Mouse (Mus musculus) thymus, postnatal 10 days (tissue): ENCODE measurements around the gene Wnt1.
A peak's percentile ranks its signal among the peaks of the same experiment; 100 is the strongest.
"Not testable (repeated sequence)": the region's sequence is repeated elsewhere in the genome, so short reads cannot be mapped to it uniquely, and the experiment has no call there.

Experiments
- DNase-seq, 2 experiments: peaks; one replicate each; pipeline ENCODE4 v3.0.0; 2021; ENCODE audit warnings: low spot score in 2 of 2

The Wnt1 gene

DNA sequence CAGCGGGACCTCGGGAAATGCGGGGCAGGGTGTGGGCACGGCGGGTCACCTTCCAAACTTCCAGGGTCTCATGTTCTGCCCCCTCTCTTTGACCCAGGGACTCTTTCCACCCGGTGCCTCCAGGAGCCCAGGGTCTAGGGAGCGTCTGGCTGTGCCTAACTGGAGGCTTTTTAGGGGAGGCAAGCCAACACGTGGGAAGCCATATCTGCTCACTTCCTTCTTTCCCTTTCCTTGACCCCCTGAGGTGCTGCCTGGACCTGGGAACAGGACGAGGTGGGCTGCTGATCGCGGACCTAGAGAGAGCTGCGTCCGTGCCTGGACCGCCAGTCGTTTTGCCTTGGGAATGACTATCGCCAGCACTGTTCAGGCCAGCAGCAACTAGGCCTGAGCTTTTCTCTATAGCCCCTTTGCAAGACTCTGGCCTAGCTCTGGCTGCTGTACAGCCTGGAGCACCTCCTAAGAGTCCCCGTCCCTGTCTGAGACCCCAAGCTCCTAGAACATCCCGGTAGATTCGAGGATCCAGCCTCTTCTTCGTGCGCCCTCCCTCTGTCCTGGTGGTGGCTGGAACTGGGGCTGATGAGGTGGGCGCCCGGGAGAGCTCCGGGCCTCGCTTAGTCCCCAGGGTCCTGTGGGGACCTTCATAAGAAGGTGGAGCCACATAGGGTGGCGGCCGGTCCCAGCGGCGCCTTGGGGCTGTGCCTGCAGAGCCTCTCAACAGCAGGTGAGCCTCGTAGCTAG is 16.6 kb downstream of the Wnt1 start:
- no peak for DNase-seq

DNA sequence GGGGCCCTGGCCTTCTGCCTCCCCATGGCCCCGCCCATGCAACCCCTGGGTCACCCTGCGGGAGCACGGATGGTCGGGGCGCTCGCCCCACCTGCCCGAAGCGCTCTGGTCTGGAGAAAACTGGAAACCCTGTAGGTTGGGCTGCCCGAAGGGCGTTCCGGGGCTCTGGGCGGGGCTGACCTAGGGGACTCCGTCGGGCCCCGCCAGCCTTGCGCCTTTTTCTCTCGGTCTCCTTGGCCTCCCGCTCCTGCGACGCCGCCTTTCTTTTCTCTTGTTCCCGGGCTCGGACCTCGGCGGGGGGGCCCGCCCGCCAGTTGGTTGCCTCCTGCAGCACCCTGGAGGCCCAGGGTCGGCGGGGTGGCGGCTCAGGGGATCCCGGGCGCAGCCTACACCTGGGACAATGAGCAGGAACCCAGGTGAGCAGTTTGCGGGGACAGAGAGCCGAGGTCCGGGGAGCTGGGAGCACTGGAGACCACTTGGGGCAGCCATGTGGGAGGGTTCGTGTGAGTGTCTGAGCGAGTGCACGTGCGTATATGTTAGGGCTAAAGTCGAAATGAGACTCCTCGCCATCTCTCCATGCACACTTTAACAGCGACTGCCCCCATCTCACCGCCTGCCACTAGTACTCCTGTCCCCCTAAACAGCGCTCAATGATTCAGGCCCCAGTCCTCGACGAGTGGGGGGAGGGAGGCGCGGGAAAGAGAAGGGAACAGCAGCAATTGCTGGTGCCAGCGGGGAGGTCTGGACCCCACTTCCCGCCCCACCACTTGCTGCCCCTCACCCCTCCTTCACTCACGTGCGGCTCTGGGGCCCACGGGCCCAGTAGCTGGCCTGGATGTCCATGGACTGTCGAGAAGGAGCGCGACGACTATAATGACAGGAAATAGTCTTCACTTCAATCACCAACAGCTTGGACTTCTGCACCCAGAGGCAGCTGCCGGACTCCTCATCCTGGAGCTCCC is 17.4 kb downstream of the Wnt1 start:
- no peak for DNase-seq

DNA sequence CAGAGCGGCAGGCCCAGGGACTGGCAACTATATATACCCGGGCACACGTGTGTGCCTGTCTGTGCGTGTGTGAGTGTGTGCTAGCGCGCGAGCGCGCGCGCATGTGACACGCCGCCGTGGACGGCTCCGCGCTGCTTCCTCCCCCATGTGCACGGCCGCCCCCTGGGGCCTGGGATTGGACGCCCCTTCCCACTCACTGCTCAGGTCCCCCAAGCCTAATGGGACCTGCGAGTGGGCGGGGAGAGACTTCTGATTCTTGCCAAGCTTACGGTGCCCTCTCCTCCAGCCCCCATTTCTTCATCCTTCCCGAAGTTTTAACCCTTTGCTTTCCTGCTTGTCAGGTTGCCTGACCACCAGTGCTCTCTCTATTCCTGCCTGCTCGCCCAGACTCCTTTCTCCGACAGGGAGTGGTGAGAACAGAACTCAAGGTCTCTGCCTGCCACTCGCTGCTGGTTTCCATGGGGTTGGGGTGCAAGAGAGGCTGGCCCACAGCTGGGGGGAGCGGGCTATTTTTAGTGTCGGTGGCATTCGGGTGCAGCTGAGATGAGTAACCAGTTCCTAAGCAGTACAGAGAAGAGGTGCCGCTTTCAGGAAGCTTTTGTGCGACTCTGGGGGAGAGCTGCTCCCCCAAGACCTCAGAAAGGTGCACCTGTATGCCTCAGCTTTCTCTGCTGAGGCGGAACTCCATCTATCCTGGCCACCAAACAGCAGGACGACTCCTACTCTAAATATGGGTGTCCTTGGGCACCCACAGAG is 18.4 kb downstream of the Wnt1 start:
- DNase-seq, result peak; percentile 64 to 68

DNA sequence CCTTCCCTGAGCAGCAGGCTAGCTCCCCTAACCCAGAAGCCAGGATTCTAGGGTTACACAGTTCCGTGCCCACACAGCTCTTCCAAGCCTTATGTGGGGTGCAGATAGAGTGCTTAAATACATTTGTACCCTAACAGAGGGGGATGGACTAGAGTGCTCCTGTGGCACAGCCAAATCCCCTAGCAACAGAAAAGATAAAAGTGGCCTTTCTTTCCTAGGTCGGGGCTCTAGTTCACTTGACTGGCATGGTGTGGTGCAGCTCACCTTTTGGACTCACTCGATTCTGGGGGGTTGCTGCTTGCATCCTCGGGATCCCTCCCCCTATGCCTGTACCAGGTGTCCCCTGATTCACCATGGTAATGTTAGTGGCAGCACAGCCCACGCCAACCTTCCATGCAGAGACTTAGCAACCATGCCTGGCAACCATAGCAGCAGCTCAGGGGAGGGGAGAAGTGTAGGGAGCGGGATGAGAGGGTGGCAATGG is 19.0 kb downstream of the Wnt1 start:
- DNase-seq, result no peak

DNA sequence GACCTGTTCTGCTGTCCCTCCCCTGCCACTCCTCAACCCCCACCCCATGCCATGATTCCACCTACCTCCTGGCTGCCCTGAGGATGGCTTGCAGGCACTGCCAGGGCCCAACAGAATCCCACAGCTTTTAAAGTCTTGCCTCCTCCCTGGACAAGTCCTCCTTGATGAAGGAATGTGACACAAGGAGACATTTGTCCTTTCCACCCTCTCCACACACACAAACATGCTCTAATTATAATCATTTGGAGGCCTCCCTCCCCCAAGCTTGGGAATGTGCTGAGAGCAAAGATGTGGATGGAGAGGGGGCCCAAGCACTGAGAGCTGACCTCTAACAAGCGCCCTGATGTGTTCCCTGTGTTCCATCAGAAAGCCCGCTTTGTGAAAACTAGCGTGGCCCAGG is 19.7 kb downstream of the Wnt1 start, which contains the start of gene Ddn:
Gene Ddn (minus strand): TSS at position 101 of the 400 bp plus-strand sequence.
- no peak for DNase-seq

DNA sequence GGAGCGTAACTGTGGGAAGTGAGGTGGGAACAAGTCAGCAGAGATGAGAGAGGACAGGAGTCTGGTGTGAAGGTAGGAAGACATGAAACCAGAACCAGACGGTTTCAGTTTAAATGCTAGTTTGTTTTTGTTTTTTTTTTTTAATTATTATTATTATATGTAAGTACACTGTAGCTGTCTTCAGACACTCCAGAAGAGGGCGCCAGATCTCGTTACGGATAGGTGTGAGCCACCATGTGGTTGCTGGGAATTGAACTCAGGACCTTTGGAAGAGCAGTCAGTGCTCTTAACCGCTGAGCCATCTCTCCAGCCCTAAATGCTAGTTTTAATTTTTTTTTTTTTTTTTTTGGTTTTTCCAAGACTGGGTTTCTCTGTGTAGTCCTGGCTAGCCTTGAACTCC is 20.6 kb downstream of the Wnt1 start:
- DNase-seq, result not testable (repeated sequence)

DNA sequence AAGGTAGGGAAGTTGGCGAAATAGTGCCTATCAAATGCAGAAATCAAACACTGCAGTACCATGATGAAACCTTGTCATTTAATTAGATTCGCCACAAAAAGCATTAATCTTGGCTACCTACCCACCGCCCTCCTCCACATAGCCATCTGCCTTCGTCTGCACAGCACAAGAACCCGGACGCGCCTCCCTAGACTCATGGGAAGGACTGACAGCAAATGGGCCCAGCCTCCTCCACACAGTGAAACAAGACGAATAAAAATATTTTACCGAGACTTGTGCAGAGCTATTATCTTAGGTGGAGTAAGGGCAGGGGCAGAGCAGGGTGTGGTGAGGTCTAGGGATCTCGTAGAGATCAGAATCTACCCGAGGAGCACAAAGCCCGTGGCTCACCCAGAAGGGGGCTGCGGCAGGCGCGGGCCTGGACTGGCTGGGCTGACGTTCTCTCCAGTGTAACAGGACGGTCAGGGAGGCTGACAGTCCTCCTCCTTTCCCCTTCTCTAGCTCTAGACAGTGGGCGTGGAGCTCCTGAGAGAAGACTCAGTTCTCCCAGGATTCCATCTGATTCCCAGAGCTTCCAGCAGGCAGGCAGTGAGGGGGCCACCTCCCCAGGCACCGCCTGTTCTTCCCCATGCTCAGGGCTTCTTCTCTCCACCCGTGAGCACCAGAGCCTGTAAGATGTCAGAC is 23.2 kb downstream of the Wnt1 start:
- DNase-seq, result no peak

DNA sequence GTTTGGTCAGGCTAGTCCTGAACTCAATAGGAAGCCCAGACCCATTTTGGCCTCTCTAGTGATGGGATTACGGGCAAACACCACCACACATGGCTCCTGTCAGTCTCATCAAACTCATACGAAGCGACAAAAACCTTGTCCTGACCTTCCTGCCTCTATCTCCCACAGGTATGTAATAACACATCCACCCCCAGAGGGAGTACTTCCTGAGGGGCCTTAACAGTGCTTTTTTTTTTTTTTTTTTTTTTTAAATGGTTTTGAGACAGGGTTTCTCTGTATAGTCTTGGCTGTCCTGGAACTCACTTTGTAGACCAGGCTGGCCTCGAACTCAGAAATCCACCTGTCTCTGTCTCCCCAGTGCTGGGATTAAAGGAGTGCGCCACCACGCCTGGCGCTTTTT is 28.5 kb downstream of the Wnt1 start:
- no peak for DNase-seq

DNA sequence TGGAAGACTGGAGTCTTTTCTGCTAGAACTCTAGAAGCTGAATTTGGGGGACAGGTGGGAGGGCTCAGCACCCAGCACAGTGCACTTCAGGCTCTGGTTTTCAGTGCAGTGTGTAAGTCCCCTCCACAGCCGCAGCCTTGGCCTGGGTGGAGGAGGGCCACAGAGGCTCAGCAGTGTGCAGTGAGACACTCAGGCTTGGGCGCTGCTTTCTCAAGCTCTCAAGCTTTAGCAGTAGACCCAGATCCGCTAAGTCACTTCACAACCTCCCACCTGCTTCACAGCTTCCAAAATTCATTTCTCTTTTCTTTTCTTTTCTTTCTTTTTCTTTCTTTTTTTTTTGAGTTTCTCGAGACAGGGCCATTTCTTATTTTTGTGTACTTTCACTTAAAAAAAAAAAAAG is 31.3 kb downstream of the Wnt1 start:
- no peak for DNase-seq

DNA sequence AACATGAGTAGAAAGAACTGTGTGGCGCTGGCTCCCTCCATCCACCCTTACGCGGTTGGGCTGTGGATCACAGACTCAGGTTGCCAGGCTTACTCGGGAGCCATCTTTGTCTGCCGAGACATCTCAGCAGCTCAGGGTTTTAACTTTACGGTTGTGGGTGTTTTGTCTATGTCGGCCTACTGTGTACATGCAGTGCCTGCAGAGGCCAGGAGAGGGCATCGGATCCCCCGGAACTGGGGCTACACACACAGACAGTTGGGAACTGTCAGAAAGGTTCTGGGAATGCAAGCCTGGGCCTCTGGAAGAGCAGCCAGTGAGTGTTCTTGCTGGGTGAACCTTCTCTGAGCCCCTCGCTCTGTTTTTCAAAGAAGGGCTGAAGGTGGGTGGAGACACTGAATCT is 31.7 kb downstream of the Wnt1 start:
- peak in 1 of 2 experiments; percentile 44 for DNase-seq

DNA sequence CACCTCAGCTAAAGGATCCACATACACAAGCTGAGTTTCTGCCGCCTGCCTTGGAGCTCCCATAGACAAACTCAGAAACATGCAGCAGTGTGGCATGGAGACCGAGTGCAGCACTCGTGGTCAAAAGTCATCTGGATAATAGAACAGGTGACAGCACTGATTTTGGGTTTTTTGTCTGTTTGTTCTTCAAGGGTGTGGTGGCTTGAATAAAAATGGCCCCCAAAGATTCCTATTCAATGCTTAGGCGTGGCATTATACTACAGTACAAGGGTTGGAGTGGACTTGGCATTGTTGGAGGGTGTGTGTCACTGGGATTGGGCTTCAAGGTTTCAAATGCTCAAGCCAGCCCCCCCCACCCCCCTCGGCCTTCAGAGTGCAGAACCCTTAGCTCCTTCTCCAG is 32.5 kb downstream of the Wnt1 start:
- DNase-seq, result no peak

DNA sequence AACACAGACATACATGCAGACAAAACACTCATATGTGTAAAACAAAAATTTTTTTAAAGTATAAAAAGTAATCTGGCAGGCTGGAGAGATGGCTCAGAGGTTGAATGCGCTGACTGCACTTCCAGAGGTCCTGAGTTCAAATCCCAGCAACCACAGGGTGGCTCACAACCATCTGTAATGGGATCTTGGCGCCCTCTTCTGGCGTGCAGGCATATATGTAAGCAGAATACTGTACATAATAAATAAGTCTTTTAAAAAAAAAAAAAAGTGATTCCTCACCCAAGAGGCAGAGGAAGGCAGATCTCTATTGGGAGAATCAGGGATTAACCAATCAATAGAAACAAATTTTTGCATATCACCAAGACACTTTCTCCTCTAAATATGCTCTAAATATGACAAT is 33.8 kb downstream of the Wnt1 start:
- no peak for DNase-seq

DNA sequence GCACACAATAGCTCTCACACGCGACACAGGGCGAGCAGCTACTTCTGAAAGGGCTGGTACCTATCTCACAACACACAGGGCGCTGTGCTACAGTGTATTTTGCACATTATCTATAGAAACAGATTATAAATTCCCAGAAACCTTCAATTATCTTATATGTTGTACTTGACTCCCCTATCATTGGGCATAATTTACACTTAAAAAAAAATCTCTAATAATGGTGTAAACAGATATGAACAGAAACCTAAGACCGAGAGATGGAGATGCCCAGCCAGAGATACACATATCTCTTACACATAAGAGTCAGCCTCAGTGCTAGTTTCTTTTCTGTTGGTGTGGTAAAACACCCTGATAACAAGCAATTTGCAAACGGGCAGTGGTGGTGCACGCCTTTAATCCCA is 38.0 kb downstream of the Wnt1 start:
- DNase-seq, result no peak

DNA sequence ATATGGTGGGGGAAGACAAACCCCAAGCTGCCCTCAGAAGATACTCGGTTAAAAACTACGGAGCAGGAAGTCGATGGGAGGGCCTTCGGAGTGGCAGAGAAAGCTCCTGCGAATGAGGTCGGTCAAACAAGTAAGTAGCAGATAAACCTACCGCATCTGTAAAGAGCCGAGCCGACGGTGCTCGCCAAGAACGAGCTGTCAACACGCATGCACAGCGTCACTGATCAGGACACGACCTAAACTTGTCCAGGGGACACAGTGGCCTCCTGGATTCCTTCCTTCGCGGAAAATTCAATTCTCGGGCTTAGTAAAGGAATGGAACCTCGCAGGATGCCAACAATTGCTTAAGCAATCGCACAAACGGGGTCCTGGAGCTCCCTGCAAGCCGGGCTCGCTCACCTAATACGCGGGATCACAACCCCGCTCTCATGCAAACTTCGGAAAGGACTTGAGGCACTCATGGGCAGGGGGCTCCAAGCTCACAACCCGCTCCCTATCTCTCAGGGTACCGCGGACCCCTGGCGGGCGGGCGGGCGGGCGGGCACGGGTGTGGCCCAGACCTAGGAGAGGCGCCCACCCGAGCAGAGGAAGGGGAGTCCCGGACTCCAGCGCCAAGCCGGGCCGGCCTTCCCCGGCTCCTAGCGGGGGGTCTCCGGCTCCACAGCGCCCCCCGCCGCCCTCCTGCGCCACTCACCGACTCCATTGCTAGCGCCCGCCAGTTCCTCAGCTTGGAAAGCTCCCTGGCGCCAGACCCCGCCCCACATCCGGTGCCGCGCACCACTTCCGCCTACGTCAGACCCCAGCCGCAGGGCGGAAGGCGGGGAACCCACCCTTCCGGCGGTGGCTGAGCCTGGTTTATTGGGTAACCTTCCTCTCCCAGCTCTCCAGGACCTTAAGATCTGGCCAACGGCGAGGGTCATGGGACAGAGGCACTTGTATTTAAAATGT is 41.4 kb downstream of the Wnt1 start, which contains the start of gene Prkag1:
Gene Prkag1 (minus strand): TSS at position 786 of the 948 bp plus-strand sequence.
- DNase-seq, result peak; percentile 97 to 98

DNA sequence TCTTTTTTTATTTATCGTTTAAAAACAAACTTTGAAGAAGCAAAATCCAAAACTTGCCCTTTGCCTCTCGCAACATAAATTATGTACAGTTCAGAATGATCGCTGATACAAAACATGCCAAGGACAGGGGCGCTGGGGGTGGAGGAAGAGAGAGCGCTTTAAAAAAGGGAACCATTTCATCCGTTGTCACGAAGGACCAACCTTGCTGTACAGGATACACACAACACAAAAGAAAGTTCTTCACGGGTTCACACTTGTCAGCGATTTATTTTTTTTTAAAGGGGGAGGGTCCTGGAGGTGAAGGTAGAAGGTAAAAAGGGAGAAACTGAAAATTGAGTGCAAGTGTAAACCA is 42.0 kb downstream of the Wnt1 start:
- no peak for DNase-seq

DNA sequence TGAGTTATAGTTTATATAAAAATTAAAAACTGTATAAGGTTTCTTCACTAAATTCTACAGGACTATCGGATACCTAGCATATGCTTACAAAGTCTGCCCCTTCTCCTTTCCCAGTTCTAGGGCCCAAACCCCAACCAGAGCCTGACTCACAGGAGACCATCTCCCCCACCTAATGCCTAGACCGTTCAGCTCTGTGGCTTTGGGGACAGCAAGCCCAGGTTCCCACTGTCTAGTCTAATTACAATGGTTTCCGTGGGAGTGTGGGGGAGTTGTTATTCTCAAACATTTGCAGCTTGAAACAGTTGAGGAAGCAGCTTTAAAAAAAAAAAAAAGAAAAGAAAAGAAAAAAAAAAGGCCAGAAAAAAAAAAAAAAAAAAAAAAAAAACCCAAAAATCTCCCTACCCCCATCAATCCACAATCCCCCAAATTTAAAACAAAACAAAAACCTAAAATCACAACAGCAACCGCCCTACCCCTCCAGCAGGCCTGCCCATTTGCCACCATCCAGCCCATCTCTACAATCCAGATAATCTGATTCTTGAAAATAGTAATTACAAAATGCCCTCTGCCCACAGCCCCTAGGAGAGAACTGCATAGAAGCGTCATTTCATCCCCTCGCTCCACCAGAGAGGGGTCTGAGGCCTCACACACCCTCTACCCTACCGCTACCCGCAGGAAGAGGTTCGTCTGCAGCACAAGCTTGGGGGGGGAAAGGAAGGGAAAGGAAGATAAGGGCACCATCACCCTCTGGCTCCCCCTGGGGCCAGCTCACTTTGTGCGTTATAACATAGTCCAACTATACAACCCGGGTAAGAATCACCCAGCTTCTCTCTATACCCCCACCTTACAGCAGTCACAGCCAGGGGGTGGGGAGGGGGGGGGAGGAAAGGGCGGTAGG is 42.8 kb downstream of the Wnt1 start:
- peak; percentile 60 to 76 for DNase-seq

DNA sequence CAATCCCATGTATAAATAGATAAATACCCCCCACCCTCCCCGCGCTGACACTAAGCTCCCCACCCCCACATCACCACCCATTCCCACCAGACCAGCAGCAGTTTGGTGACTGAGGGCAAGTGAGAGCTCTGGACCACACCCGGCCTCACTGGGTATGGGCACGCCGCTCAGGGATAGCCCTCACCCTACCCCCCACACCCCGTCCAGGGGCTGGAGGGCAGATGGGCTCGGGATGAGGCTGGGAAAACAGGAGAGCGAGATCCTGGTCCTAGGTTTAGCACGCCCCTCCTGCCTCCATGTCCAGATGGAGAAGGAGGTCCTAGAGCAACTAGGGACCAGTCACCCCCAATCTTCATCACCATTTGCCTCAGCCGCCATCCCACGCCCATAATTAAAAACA is 43.6 kb downstream of the Wnt1 start:
- DNase-seq, result no peak

DNA sequence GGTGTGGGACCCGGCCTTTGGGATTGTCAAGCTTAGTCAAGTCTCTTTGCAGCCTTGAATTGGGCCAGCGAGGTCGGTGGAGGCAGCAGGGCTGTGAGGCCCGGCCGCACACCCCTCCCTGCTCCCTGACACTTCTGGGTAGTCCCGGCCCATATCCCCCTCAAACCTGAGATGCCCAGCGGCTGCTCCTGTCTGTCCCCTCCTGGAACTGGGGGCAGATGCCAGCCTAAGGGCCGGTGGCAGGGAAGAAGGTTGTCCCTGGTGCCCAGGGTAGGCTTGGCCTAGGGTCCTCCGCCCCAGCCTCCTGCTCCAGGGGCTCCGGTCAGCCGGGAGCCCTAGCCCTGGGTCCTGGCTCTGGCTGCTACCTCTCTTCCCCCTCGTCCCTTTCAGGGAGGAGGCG is 44.4 kb downstream of the Wnt1 start:
- no peak for DNase-seq

DNA sequence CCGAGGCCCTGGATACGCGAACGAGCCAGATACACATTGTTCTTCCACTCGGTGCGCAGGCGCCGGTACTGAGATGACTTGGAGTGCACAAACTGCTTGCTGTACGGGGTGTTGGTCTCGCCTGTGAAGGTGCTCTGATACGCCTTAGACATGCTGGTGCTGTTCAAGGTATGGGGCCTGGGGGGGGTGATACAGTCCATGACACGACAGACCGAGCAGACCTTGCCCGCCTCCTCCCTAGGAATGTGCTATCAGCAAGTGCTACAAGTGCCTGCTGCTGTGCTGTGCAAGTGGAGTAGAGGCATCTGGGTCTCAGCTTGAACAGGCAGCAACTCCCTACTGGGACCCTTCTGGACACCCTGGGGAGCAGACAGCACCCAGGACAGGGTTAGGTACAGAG is 45.6 kb downstream of the Wnt1 start:
- DNase-seq, result no peak
